Mouse (Mus musculus) thymus, postnatal 10 days (tissue): ENCODE measurements at regions not wholly inside any gene's neighbourhood (a gene's known extent, or its start where the extent isn't known, plus 50 kb on each side); places are given as distances from the start of the nearest gene placed in this dataset.

Experiments used
- DNase-seq, 2 experiments: peaks; one replicate each; pipeline ENCODE4 v3.0.0; 2021; ENCODE audit warnings: low spot score in 2 of 2

DNA sequence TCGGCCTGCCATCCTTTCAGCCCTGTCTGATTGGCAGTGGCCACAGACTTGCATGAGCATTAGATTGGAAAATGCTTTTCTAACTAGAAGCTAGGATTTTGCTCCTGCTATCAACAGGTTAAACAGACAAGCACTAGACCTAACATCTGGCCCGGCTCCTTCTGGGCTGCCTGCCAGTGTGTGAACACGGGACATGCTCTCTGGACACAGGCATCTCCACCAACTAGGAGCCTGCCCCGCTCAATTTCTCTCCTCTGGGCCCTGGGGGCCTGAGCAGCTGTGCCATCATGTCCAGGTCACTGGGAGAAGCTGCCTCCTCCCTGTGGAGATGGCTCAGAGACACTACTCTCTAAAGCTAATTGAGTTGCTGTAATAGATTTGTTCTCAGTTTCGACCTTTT, 195.3 kb upstream of the Jade1 start:
- no peak for DNase-seq

- no peak for DNase-seq
Observed at GRCm38 (mm10) chr3:41359458-41359857, 196.1 kb upstream of the Jade1 start.

DNA sequence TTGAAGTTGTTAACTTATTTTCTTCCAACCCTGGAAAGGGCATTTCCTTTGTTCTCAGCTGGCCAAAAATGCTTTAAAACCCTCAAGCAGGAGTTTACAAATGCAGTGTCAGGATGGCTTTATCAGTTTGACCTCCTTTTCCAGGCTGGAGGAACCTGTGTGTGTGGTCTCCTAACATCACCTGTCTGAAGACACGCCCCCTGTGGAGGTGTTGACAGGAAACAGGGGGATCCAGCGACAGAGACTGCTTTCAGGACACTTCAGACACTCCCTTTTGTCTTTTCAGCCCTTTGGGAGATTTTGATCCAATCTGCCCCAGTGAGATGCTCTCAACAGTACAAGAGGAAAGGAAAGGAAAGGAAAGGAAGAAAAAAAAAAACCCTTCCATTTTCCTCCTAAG, 202.5 kb upstream of the Jade1 start:
- DNase-seq = no peak

GRCm38 (mm10) chr3:41351786-41352185, 203.7 kb upstream of the Jade1 start:
- no peak for DNase-seq

GRCm38 (mm10) chr3:41351091-41351685, 204.3 kb upstream of the Jade1 start:
- no peak for DNase-seq

- no peak for DNase-seq
Observed at GRCm38 (mm10) chr3:41350331-41350730, 205.2 kb upstream of the Jade1 start.

- peak in 1 of 2 experiments; percentile 42 for DNase-seq
Observed at GRCm38 (mm10) chr3:41348795-41349194, 206.7 kb upstream of the Jade1 start.

DNA sequence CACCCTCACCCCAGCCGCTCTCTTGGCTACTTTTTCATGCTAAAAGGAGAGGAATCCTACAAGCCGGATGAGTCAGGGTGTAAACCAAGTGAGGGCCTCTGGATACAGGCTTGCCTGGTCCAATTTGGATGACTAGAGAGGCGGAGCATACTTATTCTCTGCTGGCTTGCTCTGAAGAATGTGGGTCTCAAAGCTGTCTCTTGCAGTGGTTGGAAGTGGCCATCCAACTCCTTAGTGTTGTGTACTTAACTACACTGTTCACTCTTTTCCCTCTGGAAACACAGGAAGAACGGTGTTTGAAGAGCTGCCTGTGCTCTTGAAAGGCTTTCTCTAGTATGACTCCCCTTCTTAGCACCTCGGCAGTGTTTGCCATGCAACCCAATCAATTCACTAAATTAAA, 208.7 kb upstream of the Jade1 start:
- DNase-seq = no peak

GRCm38 (mm10) chr3:41343431-41343830, 212.1 kb upstream of the Jade1 start:
- DNase-seq = no peak

DNA sequence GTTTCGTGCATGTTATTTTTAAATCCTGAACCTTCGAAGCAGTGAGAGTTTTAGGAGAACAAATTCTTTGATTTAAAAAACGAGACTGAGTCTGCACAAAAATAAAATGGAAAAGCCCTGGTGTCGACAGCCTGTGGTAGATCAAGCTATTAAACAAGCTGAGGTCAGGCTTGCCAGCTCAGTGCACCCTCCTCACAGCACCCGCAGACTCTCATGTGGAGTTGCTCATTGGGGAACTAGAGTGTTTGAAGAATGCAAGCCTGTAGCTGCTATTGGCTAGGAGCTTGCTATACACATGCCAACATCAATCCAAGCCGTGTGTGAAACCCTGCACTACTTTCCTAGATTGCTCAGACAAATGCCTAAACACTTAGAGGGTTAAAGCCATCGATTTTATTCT, 223.1 kb upstream of the Jade1 start:
- DNase-seq = no peak

- DNase-seq = no peak
Observed at GRCm38 (mm10) chr3:41330356-41330755, 225.2 kb upstream of the Jade1 start.

- DNase-seq = no peak
Observed at GRCm38 (mm10) chr3:41328828-41329227, 226.7 kb upstream of the Jade1 start.

DNA sequence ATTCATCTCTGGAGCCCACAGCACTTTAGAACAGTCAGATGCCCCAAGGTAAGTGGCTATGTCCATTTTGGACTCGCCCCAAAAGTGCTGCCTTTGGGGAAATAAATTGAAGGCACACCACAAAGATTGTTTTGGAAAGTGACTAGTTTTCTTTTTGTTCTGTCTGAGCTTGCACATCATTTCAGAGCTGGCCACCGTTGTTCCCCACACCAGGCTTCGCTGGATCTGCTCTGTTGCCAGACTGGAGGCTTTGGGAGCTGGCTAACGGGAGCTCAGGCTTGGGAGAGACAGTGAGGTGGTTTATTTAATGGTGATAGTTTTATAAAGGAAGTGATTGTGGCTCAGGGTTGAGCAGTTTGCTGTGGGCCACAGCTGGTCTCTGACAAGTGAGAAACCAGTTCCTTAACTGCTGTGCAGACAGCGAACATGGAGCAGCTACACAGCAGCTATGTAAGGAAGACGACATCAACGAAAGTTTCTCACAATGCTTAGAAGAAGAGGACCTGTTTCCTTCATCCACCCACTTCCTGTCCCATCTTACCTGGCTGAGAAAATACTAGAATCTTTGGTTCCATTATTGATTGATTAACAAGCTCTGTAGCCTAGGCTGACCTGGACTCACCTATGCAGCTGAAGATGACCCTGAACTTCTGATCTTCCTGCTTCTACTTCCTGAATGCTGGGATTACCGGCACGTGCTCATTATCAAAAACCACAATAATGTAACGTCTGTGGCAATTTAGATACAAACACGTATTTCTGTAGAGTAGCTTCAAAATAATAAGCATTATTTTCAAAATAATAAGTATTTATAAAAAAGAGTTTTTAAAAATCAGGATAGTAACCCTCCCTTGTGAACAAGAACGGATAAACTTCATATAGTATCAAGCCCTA, 229.1 kb upstream of the Jade1 start:
- no peak for DNase-seq

DNA sequence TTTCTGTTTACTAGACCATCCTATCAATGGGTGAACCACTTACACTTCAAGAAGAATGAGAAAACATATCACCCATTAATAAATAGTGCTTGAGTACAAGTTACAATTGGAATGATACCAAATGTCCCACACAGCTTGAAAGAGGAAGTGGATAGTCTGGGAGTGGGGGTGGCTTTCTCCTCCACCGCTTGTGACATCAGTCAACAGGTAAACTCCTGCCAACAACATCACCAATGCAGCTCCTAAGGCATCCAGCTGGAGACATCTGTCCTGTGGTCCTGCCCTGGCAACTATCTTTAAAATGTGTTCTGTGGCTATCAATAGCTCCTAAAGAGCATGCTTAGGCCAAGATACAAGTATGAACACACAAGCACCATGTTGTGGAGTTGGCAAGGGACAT, 233.7 kb upstream of the Jade1 start:
- DNase-seq = no peak

GRCm38 (mm10) chr3:41319214-41319856, 236.2 kb upstream of the Jade1 start:
- no peak for DNase-seq

- DNase-seq = no peak
Observed at GRCm38 (mm10) chr3:41318232-41319131, 235.6 kb upstream of the Pgrmc2 start.

- no peak for DNase-seq
Observed at GRCm38 (mm10) chr3:41317170-41317569, 234.3 kb upstream of the Pgrmc2 start.

DNA sequence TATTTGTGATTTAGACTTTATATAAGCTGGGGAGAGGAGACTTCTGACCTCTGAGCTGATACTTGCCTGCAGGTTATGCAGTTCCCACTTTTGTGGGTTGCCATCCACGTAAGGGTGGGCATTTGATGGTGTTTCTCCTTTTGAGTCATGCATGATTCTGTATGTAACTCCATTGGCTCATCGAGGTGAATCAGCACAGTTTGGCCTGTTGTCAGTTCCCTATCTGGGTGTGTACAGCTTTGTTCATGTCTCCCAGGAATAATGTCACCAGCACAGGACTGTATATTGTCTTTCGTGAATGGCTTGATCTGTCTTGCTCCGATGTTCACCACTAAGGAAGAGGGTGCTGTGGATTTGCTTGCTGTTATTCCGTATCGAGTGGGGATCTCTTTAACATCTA, 229.6 kb upstream of the Pgrmc2 start:
- no peak for DNase-seq

DNA sequence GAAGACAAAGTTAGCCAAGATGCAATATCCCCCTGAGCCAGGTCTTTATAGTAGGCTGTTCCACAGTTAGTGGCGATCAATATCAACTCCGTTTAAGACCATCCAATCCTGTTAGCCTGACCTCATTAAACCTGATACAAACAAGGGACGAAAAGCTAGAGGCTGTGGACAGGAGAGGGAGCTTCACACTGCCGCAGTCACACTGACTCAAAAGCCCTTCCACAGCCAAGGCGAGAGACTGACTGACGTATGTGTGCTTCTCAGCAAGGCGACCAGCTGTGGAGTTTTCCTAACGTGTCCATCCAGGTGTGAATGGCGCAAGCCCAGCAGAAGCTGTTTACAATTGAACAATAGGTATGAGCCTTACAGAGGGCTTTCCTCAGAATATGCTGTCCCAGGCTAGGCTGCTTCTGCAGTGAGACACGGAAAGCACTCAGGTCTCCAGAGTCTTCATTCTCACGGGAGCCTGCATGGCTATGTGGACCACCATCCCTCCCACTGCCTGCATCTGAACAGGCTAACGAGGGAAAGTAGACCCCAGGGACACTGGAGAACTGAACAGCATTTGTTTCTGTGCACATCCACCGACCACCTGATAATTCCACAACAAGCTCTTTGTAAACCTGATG, 224.7 kb upstream of the Pgrmc2 start:
- no peak for DNase-seq

GRCm38 (mm10) chr3:41302805-41303204, 220.0 kb upstream of the Pgrmc2 start:
- no peak for DNase-seq

DNA sequence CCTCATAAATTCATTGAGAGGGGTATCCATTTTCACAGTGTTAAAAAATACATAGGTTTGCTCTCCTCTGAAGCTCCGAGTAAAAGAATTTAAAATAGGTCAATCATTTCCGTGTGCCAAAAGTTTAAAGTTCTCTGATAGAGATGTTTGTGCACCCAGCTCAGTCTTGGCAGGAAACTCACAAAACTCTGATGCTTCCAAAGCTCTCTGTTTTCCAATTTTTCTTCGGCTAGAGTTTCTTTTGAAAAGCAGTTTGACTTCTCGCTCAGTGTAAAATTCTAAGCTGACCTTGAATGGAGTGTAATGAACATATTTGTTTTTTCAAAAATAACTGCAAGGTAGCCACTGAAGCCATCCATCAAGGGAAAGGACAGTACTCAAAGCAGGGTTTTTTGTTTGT, 215.9 kb upstream of the Pgrmc2 start:
- no peak for DNase-seq
